Mouse (Mus musculus) cerebellum, adult 2 months (tissue): ENCODE measurements around the gene Gm21981.

Source experiments
- CTCF ChIP-seq: fragments of 200-500 bp; IDR thresholded peaks from 2 replicates; pipeline ENCODE4 v1.5.1; 2011; ENCODE audit warnings: low read depth, mild to moderate bottlenecking, control low read depth, low read length, moderate library complexity, borderline replicate concordance; ENCODE audit not compliant: insufficient read depth
- POLR2A ChIP-seq: fragments of 200-500 bp; IDR thresholded peaks from 2 replicates; pipeline ENCODE4 v1.6.1; 2011; ENCODE audit warnings: low read length, control low read depth, borderline replicate concordance; ENCODE audit not compliant: insufficient read depth

DNA sequence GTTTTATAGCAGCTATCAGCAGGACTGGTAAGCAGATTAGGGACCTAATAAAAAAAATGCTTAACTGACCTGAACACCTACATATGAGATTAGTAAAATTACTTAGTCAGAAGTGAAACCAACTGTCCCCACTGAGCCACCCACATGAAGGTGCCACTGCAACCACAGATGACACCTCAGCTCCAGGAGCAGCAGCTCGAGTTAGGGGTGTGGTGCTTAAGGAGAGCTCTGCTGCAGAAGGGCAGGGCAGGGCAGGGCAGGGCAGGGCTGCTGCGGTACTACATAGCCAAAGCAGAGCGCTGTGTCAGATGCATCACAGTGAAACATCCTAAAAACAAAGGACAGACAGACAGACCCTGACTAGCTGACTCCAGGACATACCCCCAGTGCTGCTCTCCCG lies 11.4 kb downstream of the Gm21981 start:
- TF ChIP-seq CTCF = no peak
- TF ChIP-seq POLR2A = no peak
